1 mouse cellular context compared by ENCODE assay signal in genomic region chr1:36658621-36659399, GRCm38 (mm10).
TF ChIP-seq lines count a peak whose summit lies in the region.

No protein-coding gene starts in this region.

TF ChIP-seq in MEL, 35 proteins besides CTCF, POLR2A, EP300 and RAD21:
- no peak for TF ChIP-seq TCF12 (IDR thresholded peaks at IDR 0.05; ENCODE audit: low read depth, low read length)
- no peak for TF ChIP-seq BHLHE40 (IDR thresholded peaks at IDR 0.05; ENCODE audit: borderline replicate concordance, low read depth, low read length)
- no peak for TF ChIP-seq CHD2 (IDR thresholded peaks at IDR 0.05; ENCODE audit: low read length)
- TF ChIP-seq JUND (IDR thresholded peaks at IDR 0.05; ENCODE audit: low read depth, low read length), result no peak
- no peak for TF ChIP-seq UBTF (IDR thresholded peaks at IDR 0.05; ENCODE audit: borderline replicate concordance, insufficient read depth, low read depth, low read length)
- no peak for TF ChIP-seq USF2 (IDR thresholded peaks at IDR 0.05; ENCODE audit: borderline replicate concordance in 1 of 2, insufficient read depth in 1 of 2, low read depth in 1 of 2, low read length in 2 of 2)
- no peak for TF ChIP-seq SIN3A (IDR thresholded peaks at IDR 0.05; ENCODE audit: low read length)
- no peak for TF ChIP-seq MXI1 (IDR thresholded peaks at IDR 0.05; ENCODE audit: low read depth, low read length)
- TF ChIP-seq SMC3 (IDR thresholded peaks at IDR 0.05; ENCODE audit: low read depth, low read length), result no peak
- TF ChIP-seq MAZ (IDR thresholded peaks at IDR 0.05; ENCODE audit: low read depth, low read length), result no peak
- no peak for TF ChIP-seq POLR2AphosphoS2 (IDR thresholded peaks at IDR 0.05; ENCODE audit: low read length)
- no peak for TF ChIP-seq MAX (IDR thresholded peaks at IDR 0.05; ENCODE audit: low read length)
- no peak for TF ChIP-seq ZMIZ1 (IDR thresholded peaks at IDR 0.05; ENCODE audit: low read depth, low read length)
- no peak for TF ChIP-seq MAFK (IDR thresholded peaks at IDR 0.05; ENCODE audit: borderline replicate concordance, low read depth, low read length)
